Mouse (Mus musculus) left cerebral cortex, adult 2 months (tissue): ENCODE measurements around the gene Ppwd1. TPM values are rescaled to one million over a fixed set of nuclear protein-coding genes. Genes with fewer than 3 reads are reported as not detected.

Source experiments
- DNase-seq, 2 experiments: peaks; one replicate each; pipeline ENCODE4 v3.0.0; 2021 to 2022; ENCODE audit warnings: low spot score in 2 of 2, mixed read lengths in 1 of 2; ENCODE audit errors: extremely low spot score in 1 of 2
- H3K27ac ChIP-seq: fragments of 200-600 bp; 2 replicates; pipeline ENCODE4 v1.8.1; 2022
- H3K4me3 ChIP-seq: fragments of 200-600 bp; 2 replicates; pipeline ENCODE4 v1.8.1; 2022
- CTCF ChIP-seq: fragments of 200-600 bp; IDR thresholded peaks from 2 replicates; pipeline ENCODE4 v1.8.1; 2022; ENCODE audit warnings: antibody characterized with exemption, mild to moderate bottlenecking, moderate library complexity
- intact Hi-C: fragments of 180-260 bp; cut with DNase I; formaldehyde crosslinking; loops from one replicate; pipeline ENCODE4 v1.15.1; 2025
- total RNA-seq, 2 experiments: library from RNA; stranded (reverse); gene quantifications; 2 replicates each; pipeline ENCODE4 v1.2.3; 2021

Ppwd1 gene
- total RNA-seq, 2 experiments from 2014 or later = 14.0 to 15.5 TPM

DNA sequence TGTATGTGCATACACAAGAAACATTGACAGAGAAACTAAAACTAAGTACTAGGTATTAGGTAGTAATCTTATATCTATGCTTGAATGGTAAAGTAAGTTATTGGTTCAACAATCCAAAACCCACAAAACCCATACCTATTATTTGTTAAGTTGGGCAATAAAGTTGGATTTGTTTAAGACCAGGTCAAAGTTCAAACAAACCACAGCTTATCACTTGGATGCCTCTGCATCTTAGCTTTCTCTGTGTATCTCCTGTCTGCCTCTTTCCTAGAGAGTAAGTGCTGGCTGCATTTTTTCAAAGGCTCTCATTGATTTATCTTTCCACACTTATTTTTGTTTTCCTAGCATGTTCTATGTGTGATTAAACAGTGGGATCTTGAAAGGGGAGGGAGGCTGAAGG is 56.1 kb downstream of the Ppwd1 start:
- Histone ChIP-seq H3K4me3 (no peak overlapping the region), H3K27ac (no peak overlapping the region)
- no peak for DNase-seq
- no peak for TF ChIP-seq CTCF
- intact Hi-C loops = no loop called here

DNA sequence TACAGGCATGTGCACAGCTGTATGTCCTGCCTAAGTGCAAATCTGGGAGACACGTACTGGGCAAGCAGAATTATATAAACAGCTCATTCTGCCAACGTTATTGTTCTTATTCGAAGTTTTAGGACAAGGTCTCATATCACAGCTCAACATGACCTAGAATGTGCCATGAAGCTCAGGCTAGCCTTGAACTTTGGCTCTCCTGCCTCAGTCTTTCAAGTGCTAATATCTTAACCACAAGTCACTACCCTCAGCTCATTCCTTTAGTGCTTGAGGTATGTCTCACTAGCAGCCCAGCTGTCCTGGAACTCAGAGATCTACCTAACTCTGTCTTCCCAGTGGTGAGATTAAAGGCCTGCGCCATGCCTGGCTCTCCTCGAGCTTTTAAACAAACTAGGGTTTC is 56.9 kb downstream of the Ppwd1 start:
- DNase-seq = no peak
- Histone ChIP-seq H3K4me3 (no peak overlapping the region), H3K27ac (no peak overlapping the region)
- no peak for TF ChIP-seq CTCF
- intact Hi-C loops = no loop called here

DNA sequence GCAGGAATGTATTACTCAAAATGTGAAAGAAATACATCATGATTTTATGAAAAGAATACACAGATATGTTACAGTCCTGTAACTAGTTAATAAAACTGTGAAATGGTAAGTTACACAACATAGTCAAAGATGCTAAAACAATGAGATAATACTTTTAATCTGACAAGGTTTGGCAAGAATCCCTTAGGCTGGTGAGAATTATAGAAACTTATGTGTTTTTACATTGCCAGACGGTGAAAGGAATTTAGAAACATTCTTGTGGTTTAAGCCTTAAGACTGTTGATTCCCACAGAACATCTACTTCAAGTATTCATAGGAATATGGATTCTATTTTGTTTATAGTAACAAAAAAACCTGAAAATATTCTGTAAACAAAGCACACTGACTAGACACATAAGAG is 73.0 kb downstream of the Ppwd1 start:
- intact Hi-C loops = no loop called here

More for the DNA sequence above, 73.0 kb downstream of the Ppwd1 start:
- DNase-seq = no peak
- H3K27ac ChIP-seq = no peak overlapping the region
- no peak overlapping the region for H3K4me3 ChIP-seq
- no peak for TF ChIP-seq CTCF

Other genes with a start within 250 kb of the Ppwd1 start
- 10 to 100 TPM; 24.1 to 27.0 TPM for gene Nln, start 119.2 kb downstream of the Ppwd1 start, total RNA-seq
- 100 to 1,000 TPM; 133 to 139 TPM for gene Sgtb, start 119.1 kb downstream of the Ppwd1 start, total RNA-seq
- 10 to 100 TPM; 49.1 to 55.0 TPM for gene Trappc13, start 50.4 kb downstream of the Ppwd1 start, total RNA-seq
- gene Trim23, start 50.0 kb downstream of the Ppwd1 start, total RNA-seq = 10 to 100 TPM; 52.5 to 56.1 TPM
- gene Cenpk, start 232 bp downstream of the Ppwd1 start, total RNA-seq = 1 to 10 TPM in 1 of 2 experiments, under 1 TPM in 1; 0.65 to 1.7 TPM
- gene Adamts6, start 59.0 kb upstream of the Ppwd1 start, total RNA-seq = 1 to 10 TPM; 3.9 to 4.6 TPM